Mouse (Mus musculus): ENCODE results near the gene Dhx32.

DNA sequence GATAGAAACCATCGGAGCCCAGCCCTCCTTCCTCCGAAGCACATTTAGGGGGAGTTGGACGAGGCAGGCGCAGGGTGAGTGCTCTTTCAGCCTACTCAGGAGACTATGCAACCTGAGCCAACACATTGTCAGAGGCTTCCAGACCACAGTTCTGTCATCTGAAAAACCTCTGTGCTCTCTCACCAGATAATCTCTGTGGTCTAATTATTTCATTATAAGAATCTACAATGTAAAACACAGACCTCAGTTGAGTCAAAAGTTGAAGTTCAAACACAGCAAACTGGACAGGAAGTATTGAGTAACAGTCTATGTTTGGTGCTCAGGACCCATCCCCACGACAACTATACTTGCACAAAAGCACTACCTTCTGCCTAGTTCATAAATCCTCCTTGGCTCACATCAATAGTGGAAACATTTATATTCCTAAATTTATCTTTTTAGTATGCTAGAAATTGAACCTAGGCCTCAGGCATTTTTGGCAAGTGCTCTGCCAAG, 24.5 kb downstream of the Dhx32 start:
- TF ChIP-seq CTCF (IDR thresholded peaks at IDR 0.05; ENCODE audit: extremely low read depth, insufficient read length, insufficient replicate concordance, low read depth, low read length), result no peak
- no peak for TF ChIP-seq POLR2A (IDR thresholded peaks at IDR 0.05; ENCODE audit: low read depth, low read length)
